Mouse (Mus musculus) neural tube, embryonic 14.5 days (tissue): Measurements from ENCODE around the gene Cracr2b. TPM values are rescaled to one million over a fixed set of nuclear protein-coding genes. Genes with fewer than 3 reads are reported as not detected.

Experiments
- ATAC-seq: fragments of 200-750 bp; cut with Nextera tagmentation; 2 replicates; pipeline ENCODE4 v1.8.0; 2017; ENCODE audit warnings: low read depth, mild to moderate bottlenecking, moderate TSS enrichment, moderate library complexity
- H3K27ac ChIP-seq: fragments of 300-500 bp; sonication (generic); 2 replicates; pipeline ENCODE4 v1.5.1; 2014; ENCODE audit warnings: low read depth, mild to moderate bottlenecking, control low read depth, low read length, moderate library complexity, mixed read lengths
- H3K27me3 ChIP-seq: fragments of 300-500 bp; sonication (generic); 2 replicates; pipeline ENCODE4 v1.6.1; 2014; ENCODE audit warnings: low read length; ENCODE audit not compliant: control insufficient read depth, insufficient read depth
- H3K36me3 ChIP-seq: fragments of 300-500 bp; sonication (generic); 2 replicates; pipeline ENCODE4 v1.6.1; 2014; ENCODE audit warnings: low read length, mixed read lengths; ENCODE audit not compliant: control insufficient read depth, insufficient read depth
- H3K4me1 ChIP-seq: fragments of 300-500 bp; sonication (generic); 2 replicates; pipeline ENCODE4 v1.6.1; 2014; ENCODE audit warnings: low read length; ENCODE audit not compliant: control insufficient read depth, insufficient read depth
- H3K4me2 ChIP-seq: fragments of 300-500 bp; sonication (generic); 2 replicates; pipeline ENCODE4 v1.6.1; 2014; ENCODE audit warnings: mild to moderate bottlenecking, low read depth, low read length, control low read depth
- H3K4me3 ChIP-seq: fragments of 300-500 bp; sonication (generic); 2 replicates; pipeline ENCODE4 v1.5.1; 2014; ENCODE audit warnings: low read depth, low read length, control low read depth, mixed read lengths
- H3K9ac ChIP-seq: fragments of 300-500 bp; sonication (generic); replicated peaks from 2 replicates; pipeline ENCODE4 v1.6.1; 2014; ENCODE audit warnings: low read depth, mild to moderate bottlenecking, control low read depth, low read length, mixed read lengths
- H3K9me3 ChIP-seq: fragments of 300-500 bp; sonication (generic); 2 replicates; pipeline ENCODE4 v1.6.1; 2016; ENCODE audit warnings: low read length; ENCODE audit not compliant: control insufficient read depth
- WGBS: fragments of 180-500 bp; shearing (Covaris S2); extraction: QIAGEN DNeasy Blood & Tissue Kit; methylation state at CpG from one replicate; pipeline ENCODE4 v1.1.7; 2014; 5-methylcytosine and 5-hydroxymethylcytosine counted together
- polyA plus RNA-seq: library from polyadenylated mRNA; unstranded; fragments of >200 nt; fragmentation: Nextera tagmentation; extraction: Ambion mirVana; gene quantifications from 2 replicates; pipeline ENCODE4 v1.2.1, GENCODE M21; 2014

Cracr2b gene
- polyA plus RNA-seq, 1 experiment from 2014 or later, result 3.6 TPM

DNA sequence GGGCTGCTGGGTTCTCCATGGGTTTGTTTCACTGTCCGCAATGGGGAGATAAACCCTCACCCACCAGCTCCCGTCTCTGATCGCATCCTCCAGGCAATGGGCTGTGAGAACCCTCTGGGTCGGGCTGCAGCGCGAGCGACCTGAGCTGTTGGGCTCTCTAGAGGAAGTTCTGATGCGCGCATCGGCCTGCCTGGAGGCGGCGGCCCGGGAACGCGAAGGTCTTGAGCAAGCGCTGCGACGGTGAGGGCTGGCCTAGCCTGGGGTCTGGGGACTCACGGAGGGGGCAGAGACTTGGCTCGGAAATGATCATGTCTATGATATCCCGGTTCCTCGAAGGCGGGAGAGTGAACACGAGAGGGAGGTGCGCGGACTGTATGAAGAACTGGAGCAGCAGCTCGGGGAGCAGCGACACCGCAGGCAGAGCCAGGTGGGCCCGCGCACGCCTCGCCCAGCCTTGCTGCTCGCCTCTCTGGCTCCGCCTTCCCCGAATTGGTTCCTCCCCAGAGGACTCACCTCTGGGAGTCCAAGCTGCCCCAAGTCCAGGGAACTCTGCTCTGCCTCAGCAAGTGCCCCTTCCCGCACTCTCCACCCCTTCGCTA lies 3.8 kb downstream of the Cracr2b start:
- ATAC-seq, result no peak
- H3K27me3 ChIP-seq, result peaks cover 46% of the 10 kb centered on the region
- peak overlapping the region; percentile 12; the same call in 1 of the 2 replicates for H3K4me3 ChIP-seq
- peak overlapping the region; percentile 32; the same call in 1 of the 2 replicates for H3K4me2 ChIP-seq
- H3K4me1 ChIP-seq, result peaks cover 20% of the 10 kb centered on the region
- H3K9me3 ChIP-seq, result no peaks in the 10 kb centered on the region
- peaks cover 1% of the 10 kb centered on the region; the same call in 1 of the 2 replicates for H3K36me3 ChIP-seq
- no peak overlapping the region for H3K9ac ChIP-seq
- no peak overlapping the region for H3K27ac ChIP-seq
- WGBS, result 4% methylated on average over 35 of the region's 38 CpGs

DNA sequence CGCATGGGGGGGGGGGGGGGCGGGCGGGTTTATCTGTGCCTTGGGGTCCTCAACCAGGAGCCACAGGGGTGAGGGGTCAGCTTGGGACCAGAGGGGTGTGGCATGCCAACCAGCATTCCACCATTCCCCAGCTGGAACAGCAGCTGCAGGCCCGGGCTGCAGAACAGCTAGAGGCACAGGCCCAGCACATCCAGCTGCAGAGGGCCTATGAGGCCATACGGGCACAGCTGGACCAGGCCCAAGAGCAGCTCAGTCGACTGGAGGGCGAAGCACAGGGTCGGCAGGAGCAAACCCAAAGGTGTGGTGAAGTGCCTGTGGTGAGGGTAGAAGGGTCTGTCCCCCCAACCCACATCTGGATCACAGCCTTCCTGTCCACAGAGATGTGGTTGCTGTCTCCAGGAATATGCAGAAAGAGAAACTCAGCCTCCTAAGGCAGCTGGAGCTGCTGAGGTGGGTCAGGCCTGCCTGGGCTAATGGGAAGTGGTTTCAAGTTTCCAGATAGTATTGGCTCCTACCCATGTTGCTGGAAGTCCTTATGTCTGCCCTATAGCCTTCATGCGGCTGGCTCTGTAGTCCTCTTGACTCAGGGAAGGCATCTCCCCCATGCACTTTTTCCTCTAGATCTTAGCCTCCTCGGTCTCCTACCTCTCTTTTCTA lies 4.6 kb downstream of the Cracr2b start:
- H3K36me3 ChIP-seq, result peaks cover 7% of the 10 kb centered on the region
- WGBS, result 38% methylated on average over 10 of the region's 10 CpGs
- ATAC-seq, result no peak
- no peaks in the 10 kb centered on the region for H3K9me3 ChIP-seq
- H3K4me3 ChIP-seq, result no peak overlapping the region
- H3K27me3 ChIP-seq, result peaks cover 41% of the 10 kb centered on the region
- H3K4me2 ChIP-seq, result no peak overlapping the region
- no peak overlapping the region for H3K9ac ChIP-seq
- no peak overlapping the region for H3K27ac ChIP-seq
- peaks cover 22% of the 10 kb centered on the region for H3K4me1 ChIP-seq

DNA sequence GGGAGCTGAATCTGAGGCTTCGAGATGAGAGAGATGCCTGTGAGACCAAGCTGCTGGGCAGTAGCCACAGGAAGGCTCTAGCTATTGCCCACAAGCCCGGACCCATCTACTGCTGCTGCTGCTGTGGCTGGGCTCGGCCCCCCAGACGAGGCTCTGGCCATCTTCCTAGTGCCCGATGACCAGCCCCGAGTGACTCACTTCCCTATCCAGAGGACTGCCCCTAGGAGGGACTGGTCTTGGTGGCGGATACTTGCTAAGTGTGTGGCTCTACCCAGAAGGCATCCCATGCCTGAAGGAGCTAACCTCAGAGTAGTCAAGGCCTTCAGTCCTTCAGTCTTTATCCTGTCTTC lies 5.1 kb downstream of the Cracr2b start:
- no peak for ATAC-seq
- H3K9ac ChIP-seq, result no peak overlapping the region
- no peak overlapping the region for H3K4me3 ChIP-seq
- H3K27ac ChIP-seq, result no peak overlapping the region
- H3K4me2 ChIP-seq, result no peak overlapping the region
- H3K27me3 ChIP-seq, result peaks cover 36% of the 10 kb centered on the region
- peaks cover 11% of the 10 kb centered on the region for H3K36me3 ChIP-seq
- 83% methylated on average over 7 of the region's 7 CpGs for whole genome bisulfite sequencing
- H3K4me1 ChIP-seq, result peaks cover 22% of the 10 kb centered on the region
- H3K9me3 ChIP-seq, result no peaks in the 10 kb centered on the region

DNA sequence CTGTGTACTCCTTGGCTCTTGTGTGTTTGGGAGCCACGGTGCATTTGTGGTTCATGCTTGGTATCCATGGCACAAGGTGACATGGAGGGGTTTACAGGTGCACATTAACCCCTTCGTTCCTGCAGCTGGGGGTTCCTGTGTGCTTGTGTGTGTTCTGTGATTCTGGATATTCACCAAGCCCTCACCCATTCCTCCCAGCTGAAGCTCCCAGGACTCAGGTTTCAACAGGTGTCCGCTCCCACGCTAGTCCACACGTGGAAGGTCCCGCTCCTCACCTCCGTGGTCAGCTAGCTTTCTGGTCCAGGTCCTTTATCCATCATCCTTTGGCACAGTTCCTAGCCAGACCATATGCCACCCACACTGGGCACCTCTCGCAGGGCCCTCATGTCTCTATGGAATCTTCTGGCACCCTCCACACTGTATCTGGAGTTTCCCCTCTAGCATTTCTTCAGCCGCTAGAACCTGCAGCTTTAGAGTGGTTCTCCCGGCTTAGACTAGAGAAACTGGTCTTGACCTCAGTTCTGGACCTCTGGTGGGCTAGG lies 5.8 kb downstream of the Cracr2b start:
- peaks cover 34% of the 10 kb centered on the region for H3K27me3 ChIP-seq
- H3K9ac ChIP-seq, result no peak overlapping the region
- ATAC-seq, result no peak
- H3K27ac ChIP-seq, result no peak overlapping the region
- no peaks in the 10 kb centered on the region for H3K9me3 ChIP-seq
- peak overlapping the region; percentile 60 for H3K4me2 ChIP-seq
- peak overlapping the region; percentile 59 for H3K4me3 ChIP-seq
- WGBS, result 68% methylated on average over 10 of the region's 10 CpGs
- peaks cover 22% of the 10 kb centered on the region for H3K4me1 ChIP-seq
- peaks cover 17% of the 10 kb centered on the region for H3K36me3 ChIP-seq

DNA sequence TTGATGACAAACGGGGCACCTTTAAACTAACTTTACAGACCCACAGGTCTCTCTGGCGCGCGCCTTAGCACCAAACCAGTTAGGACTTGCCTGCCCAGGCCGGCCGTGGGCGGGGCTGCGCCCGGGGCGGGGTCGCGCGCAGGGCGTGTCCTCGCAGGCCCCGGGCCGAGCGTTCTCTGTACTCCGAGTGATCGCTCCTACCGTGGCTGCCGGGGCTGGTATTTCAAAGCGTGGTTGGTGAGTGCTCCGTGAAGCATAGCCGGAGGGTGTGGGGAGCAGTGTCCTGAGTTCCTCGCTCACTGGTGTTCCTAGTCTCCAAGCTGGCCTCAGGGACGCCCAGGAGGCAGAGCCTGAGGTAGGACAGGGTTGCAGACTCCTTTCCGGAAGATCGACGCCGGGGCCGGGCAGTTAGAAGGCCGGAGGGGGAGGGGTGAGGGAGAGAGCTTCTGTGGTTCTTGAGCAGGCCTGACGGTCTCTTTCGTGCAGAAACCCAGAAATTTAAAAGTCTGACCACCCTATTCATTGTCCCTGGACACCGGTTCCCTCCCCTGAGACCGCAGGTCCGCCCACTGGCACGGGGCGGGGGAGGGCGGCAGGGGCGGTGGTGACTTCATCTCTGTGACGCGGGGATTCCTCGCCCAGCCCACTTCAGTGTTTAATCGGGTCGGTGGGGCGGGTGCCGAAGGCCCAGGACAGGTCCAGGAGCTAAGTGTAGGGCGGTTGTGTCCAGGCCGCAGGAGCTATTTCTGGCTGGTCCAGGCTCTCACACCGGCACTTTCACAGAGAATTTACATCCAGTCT lies 6.5 kb downstream of the Cracr2b start, which contains the start of gene Cd151:
TSS of gene Cd151 (plus strand) at position 163 of the 801 bp plus-strand sequence.
- Histone ChIP-seq H3K27me3 (peaks cover 28% of the 10 kb centered on the region), H3K4me2 (peak within 1 kb of the TSS; percentile 60), H3K9ac (peak within 1 kb of the TSS; percentile 84), H3K36me3 (peaks cover 17% of the 10 kb centered on the region), H3K9me3 (no peaks in the 10 kb centered on the region), H3K4me1 (peaks cover 20% of the 10 kb centered on the region), H3K4me3 (peak within 1 kb of the TSS; percentile 59), H3K27ac (peak within 1 kb of the TSS; percentile 81)
- ATAC-seq, result peak; percentile 50
- 1% methylated on average over 52 of the region's 52 CpGs for WGBS

DNA sequence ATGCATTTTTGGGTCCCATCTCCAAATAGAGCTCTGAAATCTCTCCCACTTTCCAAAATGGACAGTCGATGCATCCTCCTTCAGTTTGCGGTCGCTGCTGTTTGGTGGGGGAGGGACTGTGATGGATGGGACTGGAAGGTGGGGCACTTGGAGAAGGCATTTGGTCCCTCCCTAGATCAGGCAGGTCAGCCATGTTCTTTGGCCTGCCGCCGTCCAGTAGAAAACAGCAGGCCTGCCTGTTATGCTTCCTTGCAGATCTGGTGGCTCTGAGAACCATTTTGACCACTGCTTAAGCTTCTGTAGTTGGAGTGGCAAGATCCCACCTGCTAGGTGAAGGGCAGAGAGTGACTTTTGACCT lies 7.2 kb downstream of the Cracr2b start:
- 15% methylated on average over 5 of the region's 5 CpGs for WGBS
- no peak for ATAC-seq
- peaks cover 20% of the 10 kb centered on the region for H3K4me1 ChIP-seq

DNA sequence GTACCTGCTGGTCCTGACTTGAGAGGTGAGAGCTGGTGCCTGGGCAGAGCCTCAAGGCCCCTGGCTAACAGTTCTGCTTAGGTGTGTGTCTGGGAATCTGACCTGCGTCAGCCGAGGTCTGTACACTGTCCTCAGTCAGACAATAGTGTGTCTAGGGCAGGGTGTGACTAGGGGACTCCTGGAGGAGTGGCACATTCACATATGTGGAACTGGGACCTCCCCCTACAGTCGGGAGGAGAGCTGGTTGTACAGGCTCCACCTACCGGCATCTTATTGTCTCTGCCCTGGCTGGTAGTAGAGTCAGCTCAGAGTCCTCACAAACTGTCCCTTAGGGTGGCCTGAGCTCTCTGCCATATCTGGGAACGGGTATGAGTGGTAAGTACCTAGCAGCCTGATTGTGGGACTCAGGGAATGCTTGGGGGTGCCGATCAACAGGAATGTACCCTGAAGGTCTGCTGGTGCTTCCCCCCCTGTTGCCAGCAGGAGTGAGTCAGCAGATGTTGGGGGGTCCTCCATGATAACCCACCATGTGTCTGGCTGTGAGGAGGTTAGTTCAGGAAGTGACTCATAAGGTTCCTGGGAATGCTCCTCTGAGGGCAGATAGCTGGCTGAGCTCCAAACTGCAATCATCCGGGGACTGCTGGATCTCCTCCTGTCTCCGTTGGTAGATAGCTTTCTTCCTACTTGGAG lies 7.8 kb downstream of the Cracr2b start:
- H3K36me3 ChIP-seq, result peaks cover 17% of the 10 kb centered on the region
- peaks cover 20% of the 10 kb centered on the region for H3K27me3 ChIP-seq
- H3K9ac ChIP-seq, result peak overlapping the region; percentile 84
- H3K4me2 ChIP-seq, result peak overlapping the region; percentile 60
- no peaks in the 10 kb centered on the region for H3K9me3 ChIP-seq
- H3K27ac ChIP-seq, result peak overlapping the region; percentile 81
- peak overlapping the region; percentile 59 for H3K4me3 ChIP-seq
- peak; percentile 81 for ATAC-seq
- 11% methylated on average over 8 of the region's 8 CpGs for WGBS
- H3K4me1 ChIP-seq, result peaks cover 23% of the 10 kb centered on the region

More for the DNA sequence above, 7.2 kb downstream of the Cracr2b start:
- peaks cover 25% of the 10 kb centered on the region for H3K27me3 ChIP-seq
- H3K27ac ChIP-seq, result peak overlapping the region; percentile 81
- H3K4me2 ChIP-seq, result peak overlapping the region; percentile 60
- peaks cover 17% of the 10 kb centered on the region for H3K36me3 ChIP-seq
- H3K4me3 ChIP-seq, result peak overlapping the region; percentile 59
- peak overlapping the region; percentile 84 for H3K9ac ChIP-seq
- H3K9me3 ChIP-seq, result no peaks in the 10 kb centered on the region

DNA sequence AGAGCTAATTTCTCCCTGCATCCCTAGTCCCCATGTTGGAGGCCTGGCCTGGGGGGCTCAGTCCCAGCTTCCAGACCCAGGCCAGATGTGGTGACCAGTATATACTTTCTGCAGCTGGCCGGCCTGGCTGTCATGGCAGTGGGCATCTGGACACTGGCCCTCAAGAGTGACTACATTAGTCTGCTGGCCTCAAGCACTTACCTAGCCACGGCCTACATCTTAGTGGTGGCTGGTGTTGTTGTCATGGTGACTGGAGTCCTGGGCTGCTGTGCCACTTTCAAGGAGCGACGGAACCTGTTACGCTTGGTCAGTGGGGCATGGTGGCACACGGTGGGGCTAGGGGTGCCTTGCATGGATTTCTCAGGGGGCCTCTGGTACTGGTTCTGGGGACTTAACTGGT lies 8.5 kb downstream of the Cracr2b start:
- Histone ChIP-seq H3K4me3 (peak overlapping the region; percentile 59; the same call in 1 of the 2 replicates), H3K36me3 (peaks cover 17% of the 10 kb centered on the region), H3K27ac (peak overlapping the region; percentile 69; the same call in 1 of the 2 replicates), H3K27me3 (peaks cover 13% of the 10 kb centered on the region), H3K4me2 (peak overlapping the region; percentile 60), H3K4me1 (peaks cover 30% of the 10 kb centered on the region), H3K9me3 (no peaks in the 10 kb centered on the region), H3K9ac (peak overlapping the region; percentile 37)
- WGBS, result 68% methylated on average over 6 of the region's 6 CpGs
- ATAC-seq, result no peak
